Mouse (Mus musculus): ENCODE results near the gene 1600002K03Rik. TPM values are rescaled to one million over a fixed set of nuclear protein-coding genes. Genes with fewer than 3 reads are reported as not detected.

The 1600002K03Rik gene
- total RNA-seq (2023), result 18.5 TPM

GRCm38 (mm10) chr10:80172527-80173292, at the start of gene 1600002K03Rik:
Gene 1600002K03Rik (plus strand): TSS chr10:80172944.

GRCm38 (mm10) chr10:80138553-80139438, 33.9 kb upstream of the 1600002K03Rik start, which contains the start of gene Atp5d:
Gene Atp5d (plus strand): TSS chr10:80138632.

GRCm38 (mm10) chr10:80140666-80141035, 32.1 kb upstream of the 1600002K03Rik start, which contains the start of gene Cbarp:
Gene Cbarp (minus strand): TSS chr10:80140835.

GRCm38 (mm10) chr10:80147719-80148601, 24.8 kb upstream of the 1600002K03Rik start, which contains the start of gene Midn:
Gene Midn (plus strand): TSS chr10:80148272.

GRCm38 (mm10) chr10:80165392-80166128, 7.2 kb upstream of the 1600002K03Rik start, which contains the start of gene Cirbp:
Gene Cirbp (plus strand): TSS chr10:80165985.

GRCm38 (mm10) chr10:80179068-80180051, 6.6 kb downstream of the 1600002K03Rik start, which contains the start of gene Efna2:
Gene Efna2 (plus strand): TSS chr10:80179482.

Other genes starting within 250 kb of the 1600002K03Rik start
- gene Arid3a, start 245.9 kb upstream of the 1600002K03Rik start, total RNA-seq (2023), result 7.3 TPM
- gene Wdr18, start 212.8 kb upstream of the 1600002K03Rik start, total RNA-seq (2023), result 48.8 TPM
- 0.58 TPM for gene Grin3b, start 202.2 kb upstream of the 1600002K03Rik start, total RNA-seq (2023)
- gene Tmem259, start 188.6 kb upstream of the 1600002K03Rik start, total RNA-seq (2023), result 142 TPM
- 499 TPM for gene Cnn2, start 184.4 kb upstream of the 1600002K03Rik start, total RNA-seq (2023)
- gene Abca7, start 176.4 kb upstream of the 1600002K03Rik start, total RNA-seq (2023), result 82.9 TPM
- gene Arhgap45, start 156.3 kb upstream of the 1600002K03Rik start, total RNA-seq (2023), result 806 TPM
- 68.7 TPM for gene Polr2e, start 133.1 kb upstream of the 1600002K03Rik start, total RNA-seq (2023)
- gene Gpx4, start 125.8 kb upstream of the 1600002K03Rik start, total RNA-seq (2023), result 131 TPM
- 99.0 TPM for gene Sbno2, start 67.4 kb upstream of the 1600002K03Rik start, total RNA-seq (2023)
- 128 TPM for gene Stk11, start 57.1 kb upstream of the 1600002K03Rik start, total RNA-seq (2023)
- 159 TPM for gene Atp5d, start 34.3 kb upstream of the 1600002K03Rik start, total RNA-seq (2023)
- gene Cbarp, start 32.1 kb upstream of the 1600002K03Rik start, total RNA-seq (2023), result 24.5 TPM
- 121 TPM for gene Midn, start 24.7 kb upstream of the 1600002K03Rik start, total RNA-seq (2023)
- gene Cirbp, start 7.0 kb upstream of the 1600002K03Rik start, total RNA-seq (2023), result 211 TPM
- gene Efna2, start 6.5 kb downstream of the 1600002K03Rik start, total RNA-seq (2023), result not detected
- 59.2 TPM for gene Mum1, start 53.5 kb downstream of the 1600002K03Rik start, total RNA-seq (2023)
- gene Ndufs7, start 76.2 kb downstream of the 1600002K03Rik start, total RNA-seq (2023), result 94.3 TPM
- not detected for gene Gamt, start 88.1 kb downstream of the 1600002K03Rik start, total RNA-seq (2023)
- 161 TPM for gene Dazap1, start 88.5 kb downstream of the 1600002K03Rik start, total RNA-seq (2023)
- 3,989 TPM for gene Rps15, start 119.5 kb downstream of the 1600002K03Rik start, total RNA-seq (2023)
- gene Apc2, start 123.0 kb downstream of the 1600002K03Rik start, total RNA-seq (2023), result not detected
- 23.6 TPM for gene 2310011J03Rik, start 147.6 kb downstream of the 1600002K03Rik start, total RNA-seq (2023)
- 3.0 TPM for gene Pcsk4, start 156.6 kb downstream of the 1600002K03Rik start, total RNA-seq (2023)
- gene Reep6, start 157.0 kb downstream of the 1600002K03Rik start, total RNA-seq (2023), result 0.24 TPM
- gene Adamtsl5, start 175.5 kb downstream of the 1600002K03Rik start, total RNA-seq (2023), result not detected
- gene Plk5, start 183.5 kb downstream of the 1600002K03Rik start, total RNA-seq (2023), result not detected
- gene Mex3d, start 214.7 kb downstream of the 1600002K03Rik start, total RNA-seq (2023), result 6.2 TPM
- gene Mbd3, start 226.6 kb downstream of the 1600002K03Rik start, total RNA-seq (2023), result 122 TPM
- gene Uqcr11, start 233.9 kb downstream of the 1600002K03Rik start, total RNA-seq (2023), result 59.9 TPM